Mouse (Mus musculus): Measurements from ENCODE around the gene Lrfn4.

DNA sequence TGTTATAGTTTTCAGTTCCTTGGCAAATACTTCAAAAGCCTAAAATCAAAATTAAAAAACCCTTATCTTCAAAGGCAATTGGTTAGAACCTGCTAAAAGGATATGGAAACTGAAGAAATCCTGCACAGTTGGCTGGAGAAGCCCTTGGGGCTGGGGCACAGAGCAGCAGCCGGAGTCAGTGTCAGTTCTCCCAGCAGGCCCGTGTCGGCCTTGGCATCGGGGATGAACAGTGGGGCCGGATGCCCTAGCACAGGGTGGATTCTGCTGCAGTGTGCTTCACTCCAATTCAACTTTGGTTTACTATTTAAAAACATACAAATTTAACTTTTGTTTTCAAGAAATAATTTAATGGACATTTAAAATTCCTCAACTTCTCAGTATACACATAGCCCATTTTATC is 42.7 kb upstream of the Lrfn4 start:
- TF ChIP-seq ZC3H11A (IDR thresholded peaks at IDR 0.05; ENCODE audit: borderline replicate concordance, low read depth, low read length) (no peak), HCFC1 (IDR thresholded peaks at IDR 0.05; ENCODE audit: borderline replicate concordance, insufficient read depth, low read length) (no peak), ZNF384 (IDR thresholded peaks at IDR 0.05; ENCODE audit: low read depth, low read length) (no peak)
